Mouse (Mus musculus): ENCODE results near the gene Ptpn3.

- TF ChIP-seq CTCF (IDR thresholded peaks at IDR 0.05; ENCODE audit: low read depth, low read length): no peak
- TF ChIP-seq POLR2A (IDR thresholded peaks at IDR 0.05; ENCODE audit: extremely low read depth, insufficient read depth, low read length): no peak
Observed at GRCm38 (mm10) chr4:57183493-57183892, 118.1 kb downstream of the Ptpn3 start.
